Mouse (Mus musculus): ENCODE results near the gene Slc35f1.

The Slc35f1 gene

DNA sequence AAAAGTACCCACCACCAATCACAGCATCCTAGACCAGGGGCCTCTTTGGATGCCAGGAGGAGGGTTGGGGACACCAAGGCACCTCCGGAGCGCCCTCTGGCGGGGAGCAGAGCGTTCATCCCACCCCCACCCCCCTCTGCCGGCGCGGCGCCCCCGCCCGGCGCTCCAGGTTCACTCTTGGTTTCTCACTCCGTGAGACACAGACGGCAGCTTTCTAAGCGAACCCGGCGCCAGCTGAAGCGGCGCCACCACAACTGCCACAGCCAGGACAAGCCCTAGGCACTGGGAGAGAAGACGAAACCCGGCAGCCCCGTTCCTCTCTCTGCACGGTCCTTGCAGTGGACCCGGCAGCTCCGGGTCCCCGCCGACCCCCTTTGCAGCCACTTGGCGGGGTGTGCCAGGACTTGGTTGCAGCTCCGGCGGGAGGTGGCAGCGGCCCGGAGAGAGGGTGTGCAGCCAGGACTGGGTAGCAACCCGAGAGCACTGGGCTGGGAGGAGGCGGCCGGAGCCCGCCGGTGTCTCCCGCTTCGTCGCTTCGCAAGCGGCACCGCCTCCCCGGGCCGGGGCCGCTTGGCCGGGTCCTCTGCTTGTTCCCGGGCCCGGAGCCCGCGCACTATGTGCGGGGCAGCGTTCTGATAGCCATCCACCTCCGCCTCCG, at the start of gene Slc35f1:
Gene Slc35f1 (plus strand): TSS at position 200 of the 658 bp plus-strand sequence.
- DNase-seq (ENCODE audit: low spot score) = peak; percentile 72

GRCm38 (mm10) chr10:52671234-52671633, 19.1 kb upstream of the Slc35f1 start:
- DNase-seq (ENCODE audit: low spot score) = no peak

DNA sequence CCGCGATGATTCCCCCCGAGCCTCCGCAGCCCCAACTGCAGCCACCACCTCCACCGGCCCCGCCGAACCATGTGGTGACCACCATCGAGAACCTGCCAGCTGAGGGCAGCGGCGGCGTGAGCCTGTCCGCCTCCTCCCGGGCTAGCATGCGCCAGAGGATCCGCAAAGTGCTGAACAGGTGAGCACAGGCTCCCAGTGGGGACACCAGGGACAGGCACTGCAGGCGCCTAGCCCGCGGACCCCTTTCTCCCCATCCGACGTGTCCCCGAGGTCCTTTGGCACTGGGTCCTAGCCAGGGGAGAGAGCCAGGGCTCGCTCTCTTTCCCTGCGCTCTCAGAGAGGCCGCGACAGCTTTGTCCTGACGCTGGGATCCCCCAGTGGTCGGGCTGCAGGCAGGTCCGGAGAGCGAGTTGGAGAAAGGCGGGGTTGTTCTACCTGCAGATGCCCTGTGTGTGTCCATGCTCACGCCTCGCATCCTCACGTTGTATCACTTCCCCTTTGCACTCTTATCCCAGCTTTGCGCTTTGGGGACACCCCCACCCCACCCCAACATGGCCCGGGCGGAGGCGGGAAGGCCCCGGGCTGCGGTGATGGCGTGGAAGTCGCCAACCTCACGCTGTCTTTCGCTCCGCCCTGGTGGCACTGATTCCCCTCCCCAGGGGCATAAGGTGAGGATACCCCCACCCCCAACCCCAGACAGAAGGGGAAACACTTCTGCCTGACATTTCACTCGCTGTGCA, 829 bp downstream of the Slc35f1 start:
- DNase-seq (ENCODE audit: low spot score) = peak; percentile 41

- no peak for DNase-seq (ENCODE audit: low spot score)
Observed at GRCm38 (mm10) chr10:52703688-52704087, 13.4 kb downstream of the Slc35f1 start.

DNA sequence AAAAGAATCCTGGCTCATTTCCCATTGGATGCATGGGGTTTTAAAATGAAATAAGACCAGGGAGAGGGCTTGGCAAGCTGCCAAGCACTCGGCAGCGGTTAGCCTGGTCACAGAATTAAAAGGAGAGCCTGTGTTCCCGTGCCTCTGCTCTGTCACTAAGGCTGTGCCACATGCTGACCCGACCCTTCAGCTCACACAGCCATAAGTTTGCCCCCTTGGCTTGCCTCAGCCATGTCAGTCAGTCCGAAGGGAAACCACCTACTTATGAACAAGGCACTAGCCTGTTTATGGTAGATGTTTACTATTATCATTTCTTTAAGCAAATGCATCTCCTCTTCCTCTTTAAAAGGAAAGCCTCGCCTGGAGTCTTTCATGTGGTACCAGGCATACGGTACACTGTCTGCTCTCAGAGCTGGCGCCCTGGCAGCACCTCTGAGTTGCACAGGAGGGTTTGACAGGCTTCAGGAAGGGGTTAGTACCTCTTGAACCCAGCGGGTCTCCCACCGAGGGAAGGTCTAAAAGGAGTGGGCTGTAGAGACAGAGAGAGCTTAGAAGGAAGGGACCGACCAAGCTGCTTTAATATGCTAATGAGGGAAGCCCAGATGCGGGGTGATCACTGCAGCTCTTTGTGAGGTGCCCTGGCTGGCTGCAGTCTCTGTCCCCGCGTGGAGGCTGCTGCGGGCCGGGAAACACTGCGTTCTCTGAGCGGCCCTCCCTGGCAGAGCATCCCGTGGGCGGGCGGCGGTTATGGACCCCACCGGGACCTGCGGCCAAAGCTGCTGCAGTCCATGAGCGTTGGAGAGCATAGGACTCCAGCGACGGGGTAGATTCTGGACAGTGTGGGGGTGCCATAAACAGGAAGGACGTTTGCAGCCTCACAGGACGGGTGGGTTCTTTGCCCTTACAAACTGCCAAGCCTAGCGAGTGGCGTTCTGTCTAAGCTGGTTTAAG, 14.0 kb downstream of the Slc35f1 start:
- DNase-seq (ENCODE audit: low spot score) = peak; percentile 8

- DNase-seq (ENCODE audit: low spot score) = no peak
Observed at GRCm38 (mm10) chr10:52709482-52709881, 19.1 kb downstream of the Slc35f1 start.

GRCm38 (mm10) chr10:52712166-52712565, 21.8 kb downstream of the Slc35f1 start:
- DNase-seq (ENCODE audit: low spot score) = no peak

DNA sequence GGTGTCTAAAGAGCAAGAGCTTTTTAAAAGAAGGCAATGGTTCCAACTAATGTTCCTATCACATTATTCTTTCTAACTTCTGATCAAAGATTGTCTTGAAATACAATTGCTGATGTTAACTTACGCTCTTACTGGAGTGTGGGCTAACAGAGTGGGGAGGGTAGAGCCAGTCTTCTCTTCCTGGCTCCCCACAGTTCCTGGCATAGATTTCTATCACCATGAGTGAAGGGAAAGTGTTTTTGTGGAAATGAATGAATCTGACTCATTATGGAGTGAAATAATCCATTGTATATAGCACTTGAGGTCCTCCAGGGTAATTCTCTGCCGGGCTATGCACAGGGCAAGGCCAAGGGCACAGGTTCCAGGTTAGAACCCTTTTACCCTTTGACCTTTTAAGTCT, 24.2 kb downstream of the Slc35f1 start:
- no peak for DNase-seq (ENCODE audit: low spot score)

GRCm38 (mm10) chr10:52715146-52715545, 24.8 kb downstream of the Slc35f1 start:
- no peak for DNase-seq (ENCODE audit: low spot score)

DNA sequence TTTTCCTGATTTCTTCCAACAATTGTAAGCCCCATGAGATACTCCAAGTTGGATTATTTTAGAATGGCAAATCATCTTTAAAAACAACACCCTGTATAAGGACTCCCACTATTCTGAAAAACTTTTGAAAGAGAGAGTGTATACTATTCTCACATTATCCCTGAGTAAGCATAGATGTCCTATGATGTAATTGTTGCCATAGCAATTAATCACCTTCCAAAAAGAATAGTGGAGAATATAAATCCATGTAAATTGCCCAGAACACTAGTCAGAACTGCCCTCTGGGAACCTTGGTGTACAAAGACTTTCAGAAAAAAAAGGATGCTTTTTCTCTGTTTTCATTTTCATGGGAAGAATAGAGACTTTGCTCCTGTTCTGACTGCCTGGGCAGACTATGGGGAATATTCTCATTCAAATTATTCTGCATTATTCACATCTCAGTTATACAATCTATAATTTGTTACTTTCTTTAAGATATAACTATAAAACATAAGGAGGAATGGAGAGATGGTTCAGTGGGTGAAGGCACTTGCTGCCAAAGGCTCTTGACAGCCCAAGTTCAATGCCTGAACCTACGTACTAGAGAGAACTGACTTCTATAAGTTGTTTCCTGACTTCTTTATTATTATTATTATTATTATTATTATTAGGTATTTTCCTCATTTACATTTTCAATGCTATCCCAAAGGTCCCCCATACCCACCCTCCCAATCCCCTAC, 28.0 kb downstream of the Slc35f1 start:
- DNase-seq (ENCODE audit: low spot score) = no peak

DNA sequence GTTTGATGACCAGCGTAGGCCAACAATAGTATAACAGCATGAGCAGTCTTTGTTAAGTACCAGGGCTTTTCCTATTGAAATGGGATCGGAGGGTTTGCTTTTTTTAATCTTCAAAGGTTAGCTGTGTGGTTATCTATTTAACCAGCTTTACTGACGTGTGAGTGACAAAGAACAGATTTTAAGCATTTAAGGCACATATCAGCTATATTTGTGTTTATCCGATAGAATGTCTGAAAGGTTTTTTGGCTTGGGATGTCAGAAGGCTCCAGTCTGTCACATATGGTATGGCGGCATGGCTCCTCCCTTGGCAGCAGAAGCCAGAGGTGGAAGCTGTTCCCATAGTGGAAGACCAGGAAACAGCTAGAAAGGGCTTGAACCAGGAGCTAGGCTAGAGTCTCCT, 36.3 kb downstream of the Slc35f1 start:
- DNase-seq (ENCODE audit: low spot score) = no peak

DNA sequence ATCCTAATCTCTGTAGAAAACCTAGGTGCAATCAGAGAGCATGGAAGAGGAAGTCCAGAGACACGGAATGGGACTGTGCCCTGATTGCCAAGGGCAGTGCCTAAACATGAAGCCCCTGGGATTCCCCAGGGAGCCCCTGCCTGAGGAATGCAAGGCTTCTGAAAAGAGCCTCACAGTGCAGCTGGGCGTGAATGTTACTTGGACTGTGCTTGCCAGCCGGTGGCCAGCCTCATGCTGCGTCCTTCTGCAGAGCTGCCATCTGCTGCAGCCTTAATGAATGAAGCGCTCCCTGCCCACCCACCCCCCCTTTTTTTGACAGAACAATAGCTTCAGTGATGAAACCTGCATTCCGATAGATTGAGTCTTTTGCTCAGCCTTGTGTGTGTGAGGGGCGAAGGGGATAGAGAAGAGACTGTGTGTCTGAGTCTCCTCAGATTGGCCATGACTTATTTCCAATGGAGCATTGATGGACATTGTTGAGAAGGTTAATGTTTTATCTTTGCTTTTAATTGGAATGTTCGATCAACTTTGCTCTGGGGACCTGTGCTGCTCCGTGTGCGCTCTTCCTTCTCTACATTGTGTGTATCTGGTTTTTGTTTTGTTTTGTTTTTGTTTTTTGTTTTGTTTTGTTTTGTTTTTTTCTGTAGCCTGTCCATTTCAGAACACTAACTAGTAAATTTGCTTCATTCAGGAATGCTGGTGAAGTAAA, 52.5 kb downstream of the Slc35f1 start:
- DNase-seq (ENCODE audit: low spot score) = no peak

DNA sequence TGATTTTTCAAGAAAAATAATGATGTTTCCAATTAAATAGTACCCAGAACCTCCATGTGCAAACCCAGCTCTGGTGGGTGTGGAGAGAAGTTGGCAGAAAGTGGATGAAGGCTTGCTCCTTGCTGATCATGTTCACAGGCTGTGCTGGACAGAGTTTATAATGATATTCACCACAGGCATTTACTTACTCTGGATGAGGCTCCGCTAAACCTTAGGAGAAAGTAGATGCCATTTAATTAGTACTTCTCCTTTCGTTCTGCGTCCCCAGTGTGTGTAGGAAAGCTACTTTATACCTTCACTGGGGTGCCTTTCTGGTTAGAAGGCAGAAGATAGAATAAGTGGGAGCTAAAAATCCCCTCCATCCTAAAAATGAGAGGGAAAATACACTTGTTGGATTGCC, 53.5 kb downstream of the Slc35f1 start:
- DNase-seq (ENCODE audit: low spot score) = no peak

DNA sequence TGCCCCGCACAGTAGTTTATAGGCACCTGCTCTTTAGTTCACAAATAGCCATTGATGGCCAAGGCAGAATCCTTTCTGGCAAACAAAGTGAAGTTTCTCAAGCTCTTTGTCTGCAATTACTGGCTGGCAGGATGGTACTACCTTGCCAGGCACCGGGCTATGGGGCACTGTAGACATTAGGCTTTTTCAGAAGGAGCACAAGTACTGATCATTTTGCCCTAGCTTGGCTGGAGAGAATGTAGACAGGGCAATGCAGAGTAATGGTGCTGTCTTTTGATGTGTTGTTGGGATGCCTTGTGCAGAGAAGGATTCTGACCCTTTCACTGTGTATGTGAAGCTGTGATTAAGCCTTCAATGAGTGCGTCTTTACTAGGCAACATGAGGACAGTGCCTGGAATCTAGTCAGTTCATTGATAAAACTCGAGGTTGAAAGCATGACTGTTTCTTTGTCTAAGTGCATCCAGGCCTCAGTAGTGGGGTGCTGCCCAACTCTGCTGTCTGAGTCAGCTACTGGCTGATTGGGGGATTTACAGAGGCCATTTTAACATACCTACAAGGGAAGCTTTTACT, 57.8 kb downstream of the Slc35f1 start:
- DNase-seq (ENCODE audit: low spot score) = no peak

GRCm38 (mm10) chr10:52755949-52756679, 65.8 kb downstream of the Slc35f1 start:
- no peak for DNase-seq (ENCODE audit: low spot score)

GRCm38 (mm10) chr10:52757496-52758260, 67.3 kb downstream of the Slc35f1 start:
- no peak for DNase-seq (ENCODE audit: low spot score)

DNA sequence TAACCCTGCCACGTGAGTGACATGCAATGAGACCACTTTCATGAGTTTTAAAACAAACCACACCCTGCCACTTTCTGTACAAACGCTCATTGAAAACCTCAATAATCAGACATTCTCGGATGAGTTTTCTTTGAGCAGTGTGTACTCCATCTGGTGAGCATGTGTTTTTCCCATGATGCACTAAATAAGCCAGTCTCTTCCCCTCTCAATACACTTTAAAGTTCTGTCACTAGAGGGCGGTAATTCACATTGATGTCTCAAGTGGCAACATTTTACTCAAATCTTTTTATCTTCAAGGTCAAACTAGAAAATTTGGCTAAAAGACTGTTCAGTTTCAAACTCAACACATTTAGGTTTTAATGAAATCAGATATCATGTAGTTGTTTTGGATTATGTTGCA, 68.3 kb downstream of the Slc35f1 start:
- no peak for DNase-seq (ENCODE audit: low spot score)

DNA sequence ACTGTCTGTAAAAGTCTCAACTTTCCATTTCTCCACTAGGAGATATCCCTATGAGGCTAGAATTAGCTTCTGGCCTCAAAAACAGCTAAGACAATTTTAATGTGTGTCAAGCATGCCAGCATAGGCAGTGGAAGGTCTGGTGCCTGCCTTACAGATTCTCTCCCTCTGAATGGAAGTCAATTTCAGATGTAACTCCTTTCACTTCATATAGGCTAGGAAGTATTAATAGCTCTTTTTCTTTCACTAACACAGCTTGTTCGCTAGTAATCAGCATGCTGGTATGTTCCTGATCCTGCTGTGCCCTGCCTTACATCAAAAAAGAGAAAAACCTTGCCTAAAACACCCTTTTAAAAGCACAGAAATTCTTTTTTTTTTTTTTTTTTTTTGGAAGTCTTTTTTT, 70.2 kb downstream of the Slc35f1 start:
- no peak for DNase-seq (ENCODE audit: low spot score)

GRCm38 (mm10) chr10:52779926-52780485, 89.7 kb downstream of the Slc35f1 start:
- DNase-seq (ENCODE audit: low spot score) = no peak

All from ovary, postnatal 36 days (tissue).